Mouse (Mus musculus) cortical plate, adult 2 months (tissue): ENCODE results near the gene Dek. TPM values are rescaled to one million over a fixed set of nuclear protein-coding genes. Genes with fewer than 3 reads are reported as not detected.

Experiments
- H3K27ac ChIP-seq: fragments of 200-500 bp; 2 replicates; pipeline ENCODE4 v1.5.1; 2012; ENCODE audit warnings: low read length, control low read depth, inconsistent platforms; ENCODE audit not compliant: insufficient read depth
- H3K4me1 ChIP-seq: fragments of 200-500 bp; 2 replicates; pipeline ENCODE4 v1.6.1; 2011; ENCODE audit warnings: low read length; ENCODE audit not compliant: control insufficient read depth, insufficient read depth
- H3K4me3 ChIP-seq: fragments of 200-500 bp; 2 replicates; pipeline ENCODE4 v1.5.1; 2011; ENCODE audit warnings: mild to moderate bottlenecking, low read length, control low read depth; ENCODE audit not compliant: insufficient read depth
- CTCF ChIP-seq: fragments of 200-500 bp; IDR thresholded peaks from 2 replicates; pipeline ENCODE4 v1.5.1; 2011; ENCODE audit warnings: mild to moderate bottlenecking, control low read depth, low read length; ENCODE audit not compliant: insufficient read depth; ENCODE audit errors: extremely low read depth
- POLR2A ChIP-seq: fragments of 200-500 bp; IDR thresholded peaks from 2 replicates; pipeline ENCODE4 v1.6.1; 2011; ENCODE audit warnings: mild to moderate bottlenecking, low read length, control low read depth; ENCODE audit not compliant: insufficient read depth; ENCODE audit errors: extremely low read depth
- polyA plus RNA-seq: library from polyadenylated mRNA; depleted of rRNA; stranded (reverse); fragments of >200 nt; gene quantifications from 2 replicates; pipeline ENCODE4 v1.2.3, GENCODE M21; 2012

Gene Dek
- polyA plus RNA-seq, 1 experiment: 41.4 TPM

DNA sequence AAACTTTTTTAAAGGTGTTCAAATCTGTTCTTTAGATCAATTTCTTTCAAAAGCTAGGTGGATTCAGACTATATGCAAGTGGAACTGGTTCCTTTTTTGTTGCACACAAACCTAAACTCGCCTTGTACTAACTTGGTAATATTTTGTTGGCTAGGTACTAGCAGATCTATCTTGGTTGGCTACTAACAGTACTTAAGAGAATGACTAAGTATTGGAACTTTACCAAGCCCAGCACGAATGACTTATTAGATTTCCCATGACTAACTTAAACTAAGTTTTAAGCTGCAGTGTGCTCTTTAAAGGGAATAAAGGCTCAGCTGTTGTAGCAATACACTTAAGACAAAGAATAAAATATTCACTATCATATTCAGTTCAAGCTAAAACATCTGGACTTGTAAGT lies 16.7 kb downstream of the Dek start:
- H3K4me3 ChIP-seq: no peak overlapping the region
- H3K27ac ChIP-seq: no peak overlapping the region
- H3K4me1 ChIP-seq: no peaks in the 10 kb centered on the region; the same call in 1 of the 2 replicates
- no peak for TF ChIP-seq CTCF
- no peak for TF ChIP-seq POLR2A

- Histone ChIP-seq H3K4me3 (no peak overlapping the region), H3K4me1 (no peaks in the 10 kb centered on the region; the same call in 1 of the 2 replicates), H3K27ac (no peak overlapping the region)
- no peak for TF ChIP-seq POLR2A
- no peak for TF ChIP-seq CTCF
Observed at GRCm38 (mm10) chr13:47088433-47088832, 17.6 kb downstream of the Dek start.

DNA sequence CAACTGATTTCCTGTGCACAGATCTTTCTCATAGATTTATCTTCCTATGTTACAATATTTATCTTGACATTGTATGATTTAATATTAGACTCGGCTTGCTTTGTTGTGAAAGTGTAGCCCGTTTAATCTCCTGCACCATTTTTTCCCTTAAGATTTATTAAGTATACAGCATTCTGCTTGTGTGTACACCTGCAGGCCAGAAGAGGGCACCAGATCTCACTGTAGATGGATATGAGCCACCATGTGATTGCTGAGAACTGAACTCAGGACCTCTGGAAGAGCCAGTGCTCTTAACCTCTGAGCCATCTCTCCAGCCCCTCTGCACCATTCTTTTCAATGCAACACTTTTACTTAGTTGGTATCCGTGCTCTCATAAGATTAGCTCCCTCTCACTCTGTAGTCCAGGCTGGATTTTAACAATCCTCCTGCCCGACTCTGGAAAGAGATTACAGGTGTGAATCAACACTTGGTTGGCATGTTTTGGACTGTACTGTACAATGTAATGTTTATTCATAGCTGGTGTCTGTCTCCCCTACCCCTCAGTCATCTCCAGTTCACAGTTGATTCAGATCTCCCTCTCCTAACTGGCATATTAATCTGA lies 25.0 kb downstream of the Dek start:
- Histone ChIP-seq H3K4me1 (no peaks in the 10 kb centered on the region), H3K4me3 (no peak overlapping the region), H3K27ac (no peak overlapping the region)
- TF ChIP-seq POLR2A (no peak), CTCF (no peak)

GRCm38 (mm10) chr13:47078799-47079198 lies 27.2 kb downstream of the Dek start:
- TF ChIP-seq POLR2A (no peak), CTCF (peak; percentile 26; the same call in 1 of the 2 replicates)
- Histone ChIP-seq H3K27ac (no peak overlapping the region), H3K4me3 (no peak overlapping the region), H3K4me1 (no peaks in the 10 kb centered on the region)

DNA sequence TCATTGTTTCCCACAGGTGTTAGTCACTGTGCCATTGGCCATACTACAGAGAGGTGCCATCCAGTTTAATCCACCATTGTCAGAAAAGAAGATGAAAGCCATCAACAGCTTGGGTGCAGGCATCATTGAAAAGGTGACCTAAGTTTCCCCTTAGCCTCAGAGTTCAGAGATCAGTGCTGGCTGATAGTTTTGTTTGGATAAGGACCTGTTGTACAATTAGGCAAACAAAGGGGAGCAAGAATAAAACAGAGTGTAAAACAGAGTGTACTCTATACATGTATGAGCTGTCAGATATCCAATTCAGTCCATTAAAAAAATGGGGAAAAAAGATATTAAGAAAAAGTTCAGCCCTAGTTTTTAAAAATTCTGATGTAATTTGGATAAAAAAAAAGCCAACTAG lies 28.6 kb downstream of the Dek start:
- H3K27ac ChIP-seq: no peak overlapping the region
- H3K4me1 ChIP-seq: no peaks in the 10 kb centered on the region
- TF ChIP-seq CTCF (no peak), POLR2A (no peak)
- H3K4me3 ChIP-seq: no peak overlapping the region

DNA sequence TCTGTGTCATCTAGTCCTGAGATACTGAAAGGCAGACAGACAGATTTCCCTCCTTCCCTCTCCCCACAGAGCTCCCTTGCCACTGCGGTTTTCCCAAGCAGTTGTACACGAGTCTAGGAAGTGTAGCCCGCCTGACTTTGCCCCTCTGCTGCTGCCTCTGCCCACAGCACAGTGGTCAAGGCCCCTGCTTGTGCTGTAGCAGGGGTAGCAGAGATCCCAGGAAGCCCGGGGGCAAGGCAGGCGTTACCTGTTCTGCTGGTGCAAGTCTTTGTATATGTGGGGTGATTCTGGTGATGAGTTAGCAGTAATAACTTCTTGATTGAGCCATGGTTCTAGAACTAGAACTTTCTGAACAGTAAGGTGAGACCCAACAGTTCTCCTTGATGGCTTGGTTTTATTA lies 29.8 kb downstream of the Dek start:
- H3K4me3 ChIP-seq: no peak overlapping the region
- TF ChIP-seq CTCF (no peak), POLR2A (no peak)
- no peaks in the 10 kb centered on the region for H3K4me1 ChIP-seq
- no peak overlapping the region for H3K27ac ChIP-seq

DNA sequence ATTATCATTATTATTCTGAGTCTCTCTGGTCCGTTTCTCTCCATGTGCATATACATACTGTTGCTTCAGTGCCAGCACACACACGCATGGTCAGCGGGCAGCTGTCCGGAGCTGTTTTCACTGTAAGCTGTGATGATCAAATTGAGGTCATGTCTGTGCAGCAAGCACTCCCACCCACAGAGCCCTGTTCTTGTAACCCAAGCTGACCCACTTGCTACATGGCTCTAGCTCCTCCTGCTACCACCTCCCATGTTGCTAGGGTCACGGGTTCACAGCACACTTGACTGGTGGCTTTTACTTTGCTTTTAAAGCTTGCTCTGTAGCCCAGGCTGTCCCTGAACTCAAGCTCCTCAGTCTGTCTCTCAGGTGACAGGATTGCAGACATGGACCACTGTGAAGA lies 33.5 kb downstream of the Dek start:
- H3K4me1 ChIP-seq: no peaks in the 10 kb centered on the region
- TF ChIP-seq POLR2A (no peak), CTCF (no peak)
- H3K4me3 ChIP-seq: no peak overlapping the region
- no peak overlapping the region for H3K27ac ChIP-seq

DNA sequence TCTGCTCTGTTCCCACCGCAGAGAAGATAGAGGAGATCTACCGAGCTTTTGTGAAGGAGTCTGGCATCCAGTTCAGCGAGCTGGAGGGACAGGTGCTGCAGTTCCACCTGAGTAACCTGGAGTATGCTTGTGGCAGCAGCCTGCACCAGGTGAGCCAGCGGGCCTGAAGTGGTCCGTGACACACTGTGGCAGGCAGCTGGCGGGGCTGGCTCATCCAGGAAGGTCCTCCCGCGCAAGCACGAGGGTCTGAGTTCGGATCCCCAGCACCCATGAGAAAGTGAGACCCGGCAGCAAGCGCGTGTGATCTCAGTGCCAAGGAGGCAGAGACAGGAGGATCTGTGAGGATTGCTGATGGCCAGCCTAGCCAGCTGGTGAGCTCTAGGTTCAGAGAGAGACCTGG lies 34.1 kb downstream of the Dek start:
- no peaks in the 10 kb centered on the region for H3K4me1 ChIP-seq
- no peak overlapping the region for H3K4me3 ChIP-seq
- H3K27ac ChIP-seq: no peak overlapping the region
- TF ChIP-seq POLR2A (no peak), CTCF (no peak)

DNA sequence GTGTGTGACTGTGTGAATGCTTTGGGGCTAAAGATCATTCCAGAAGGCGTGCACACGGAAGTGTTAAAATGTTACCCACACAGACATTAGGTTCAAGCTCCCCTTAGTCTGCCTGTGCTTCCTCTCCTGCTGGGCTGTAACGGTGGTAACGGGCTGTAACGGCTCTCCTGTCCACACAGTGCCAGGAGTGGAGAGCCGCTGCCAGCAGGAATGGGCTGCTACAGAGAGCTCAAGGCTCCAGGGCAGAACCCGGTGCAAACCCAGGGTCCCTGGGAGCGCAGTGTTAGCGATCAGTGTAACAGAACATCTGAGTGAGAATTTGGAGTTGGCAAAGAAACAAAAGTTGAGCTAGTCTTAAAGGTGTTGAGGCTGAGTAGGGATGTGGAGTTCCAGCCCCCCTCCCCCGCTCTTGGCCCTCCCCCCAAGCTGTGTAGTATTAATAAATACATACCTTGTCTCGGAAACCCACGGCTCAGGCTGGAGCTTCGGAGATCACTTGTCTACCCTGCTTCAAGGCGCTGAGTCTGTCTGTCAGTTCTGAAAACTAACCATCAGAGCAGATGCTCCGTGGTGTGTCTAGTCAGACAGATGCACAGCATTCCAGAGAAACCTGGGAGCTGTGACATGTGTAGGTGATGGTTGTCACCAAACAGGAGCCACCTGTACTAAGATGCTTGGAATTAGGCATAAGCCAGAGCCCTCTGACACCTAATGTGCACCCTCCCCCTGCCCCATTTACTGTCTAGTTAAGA lies 35.5 kb downstream of the Dek start:
- H3K27ac ChIP-seq: no peak overlapping the region
- TF ChIP-seq CTCF (no peak), POLR2A (no peak)
- H3K4me3 ChIP-seq: no peak overlapping the region
- no peaks in the 10 kb centered on the region for H3K4me1 ChIP-seq

DNA sequence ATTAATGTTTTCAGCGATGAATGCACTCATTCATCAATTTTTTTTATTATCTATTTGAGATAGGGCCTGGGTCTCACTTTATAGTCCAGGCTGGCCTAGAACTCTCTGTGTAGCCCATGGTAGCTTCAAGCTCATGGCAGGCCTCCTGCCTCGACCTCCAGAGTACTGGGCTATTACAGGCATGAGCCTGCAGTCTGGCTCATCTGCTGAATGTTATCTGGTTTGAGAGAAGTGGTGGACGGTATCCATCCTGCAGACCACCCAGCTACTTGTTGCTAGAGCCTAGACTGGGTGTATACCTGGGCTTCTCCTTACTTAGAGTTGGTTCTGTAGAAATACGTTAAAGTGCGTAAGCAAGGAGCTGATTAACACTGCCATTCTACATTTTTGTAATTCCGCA lies 39.0 kb downstream of the Dek start:
- Histone ChIP-seq H3K4me3 (no peak overlapping the region), H3K27ac (no peak overlapping the region), H3K4me1 (no peaks in the 10 kb centered on the region)
- TF ChIP-seq CTCF (no peak), POLR2A (no peak)

DNA sequence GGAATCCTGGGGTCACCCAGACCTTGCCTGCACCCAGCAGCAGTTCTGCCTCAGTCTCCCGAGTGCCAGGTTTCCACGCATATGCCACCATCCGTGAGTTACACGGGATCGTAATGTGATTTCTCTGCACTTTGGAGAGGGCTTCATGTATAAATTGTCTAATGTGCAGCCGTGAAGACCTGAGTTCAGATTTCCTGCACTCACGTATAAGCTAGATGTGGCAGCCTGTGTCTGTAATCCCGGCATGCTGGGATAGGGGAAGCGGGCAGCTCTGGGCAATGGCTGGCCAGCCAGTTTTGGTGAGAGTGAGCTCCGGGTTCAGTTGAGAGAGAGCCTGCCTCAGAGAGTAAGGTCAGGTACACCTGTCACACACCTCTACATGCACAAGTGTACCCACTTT lies 39.5 kb downstream of the Dek start:
- TF ChIP-seq CTCF (no peak), POLR2A (no peak)

More for the DNA sequence above, 39.5 kb downstream of the Dek start:
- H3K4me3 ChIP-seq: no peak overlapping the region
- H3K27ac ChIP-seq: no peak overlapping the region
- H3K4me1 ChIP-seq: no peaks in the 10 kb centered on the region
